Mouse (Mus musculus) intestine, embryonic 15.5 days (tissue): ENCODE data around the gene Duoxa2. TPM values are rescaled to one million over a fixed set of nuclear protein-coding genes. Genes with fewer than 3 reads are reported as not detected.

Source experiments
- ATAC-seq: fragments of 200-750 bp; cut with Nextera tagmentation; 2 replicates; pipeline ENCODE4 v1.8.0; 2017; ENCODE audit warnings: moderate TSS enrichment, moderate library complexity
- H3K27ac ChIP-seq: fragments of 300-500 bp; sonication (generic); 2 replicates; pipeline ENCODE4 v1.5.1; 2015; ENCODE audit warnings: mild to moderate bottlenecking, inconsistent platforms
- H3K27me3 ChIP-seq: fragments of 300-500 bp; sonication (generic); replicated peaks from 2 replicates; pipeline ENCODE4 v1.6.1; 2015; ENCODE audit warnings: inconsistent platforms
- H3K36me3 ChIP-seq: fragments of 300-500 bp; sonication (generic); 2 replicates; pipeline ENCODE4 v1.6.1; 2015; ENCODE audit warnings: inconsistent platforms
- H3K4me1 ChIP-seq: fragments of 300-500 bp; sonication (generic); replicated peaks from 2 replicates; pipeline ENCODE4 v1.6.1; 2015; ENCODE audit warnings: inconsistent platforms
- H3K4me2 ChIP-seq: fragments of 300-500 bp; sonication (generic); replicated peaks from 2 replicates; pipeline ENCODE4 v1.6.1; 2015; ENCODE audit warnings: mild to moderate bottlenecking, inconsistent platforms
- H3K4me3 ChIP-seq: fragments of 300-500 bp; sonication (generic); replicated peaks from 2 replicates; pipeline ENCODE4 v1.5.1; 2015; ENCODE audit warnings: inconsistent platforms
- H3K9ac ChIP-seq: fragments of 300-500 bp; sonication (generic); 2 replicates; pipeline ENCODE4 v1.6.1; 2015; ENCODE audit warnings: inconsistent platforms
- H3K9me3 ChIP-seq: fragments of 300-500 bp; sonication (generic); 2 replicates; pipeline ENCODE4 v1.6.1; 2016; ENCODE audit warnings: inconsistent platforms
- WGBS: fragments of 180-500 bp; shearing (Covaris S2); methylation state at CpG from one replicate; pipeline ENCODE4 v1.1.7; 2015; 5-methylcytosine and 5-hydroxymethylcytosine counted together
- polyA plus RNA-seq: library from polyadenylated mRNA; unstranded; fragments of >200 nt; fragmentation: Nextera tagmentation; extraction: Ambion mirVana; gene quantifications from 2 replicates; pipeline ENCODE4 v1.2.1, GENCODE M21; 2015

The Duoxa2 gene
- polyA plus RNA-seq, 1 experiment from 2014 or later: 0.14 TPM

DNA sequence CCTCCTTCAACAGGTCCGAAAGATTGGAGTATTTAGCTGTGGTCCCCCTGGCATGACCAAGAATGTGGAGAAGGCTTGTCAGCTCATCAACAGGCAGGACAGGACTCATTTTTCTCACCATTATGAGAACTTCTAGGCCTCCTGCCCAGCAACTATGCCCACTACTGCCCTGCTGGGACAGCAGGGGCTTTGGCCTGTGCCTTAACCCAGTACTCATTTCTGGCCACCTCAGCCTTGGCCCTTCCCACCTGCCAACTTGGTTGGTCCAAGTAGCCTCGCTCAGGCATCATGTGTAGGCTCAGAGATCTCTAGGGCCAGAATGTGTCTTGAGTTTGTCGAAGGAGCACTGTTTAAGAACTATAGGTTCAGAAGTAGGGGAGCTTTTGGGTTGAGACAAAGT, 48.6 kb downstream of the Duoxa2 start:
- Histone ChIP-seq H3K27me3 (no peaks in the 10 kb centered on the region), H3K4me3 (no peak overlapping the region), H3K27ac (no peak overlapping the region), H3K9me3 (no peaks in the 10 kb centered on the region), H3K36me3 (no peaks in the 10 kb centered on the region), H3K9ac (no peak overlapping the region), H3K4me2 (no peak overlapping the region), H3K4me1 (peaks cover 16% of the 10 kb centered on the region)
- 91% methylated on average over 3 of the region's 3 CpGs for WGBS
- no peak for ATAC-seq

DNA sequence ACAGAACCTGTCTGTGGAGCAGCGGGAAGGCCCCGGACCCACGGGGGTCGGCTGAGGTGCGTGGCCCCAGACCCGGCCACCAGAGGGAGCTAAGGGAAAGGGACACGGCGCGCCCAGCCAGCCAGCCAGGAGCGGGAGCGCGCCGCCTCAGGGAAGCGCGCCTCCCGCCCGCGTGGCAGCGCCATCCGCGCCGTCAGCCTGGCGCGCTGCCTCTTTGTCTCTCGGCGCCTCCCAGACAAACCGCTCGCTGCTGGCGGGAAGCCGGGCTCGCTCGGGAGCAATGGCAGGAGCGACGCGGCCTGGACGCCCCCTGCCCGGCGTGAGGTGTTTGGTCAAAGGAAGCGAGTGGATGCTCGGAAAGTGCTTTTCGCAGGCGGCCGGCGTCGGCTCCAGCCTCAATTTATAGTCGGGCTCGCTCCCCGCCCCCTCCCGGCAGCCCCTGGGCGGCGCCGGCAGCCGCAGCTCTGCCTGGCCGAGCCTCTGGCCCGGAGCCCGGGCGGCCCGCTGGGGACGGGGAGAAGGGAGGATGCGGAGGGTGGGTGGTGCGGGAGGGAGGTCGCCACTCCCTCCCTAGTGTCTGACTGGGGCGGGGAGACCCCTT, 49.9 kb downstream of the Duoxa2 start:
- ATAC-seq: peak; percentile 94
- WGBS: under 1% methylated on average over 60 of the region's 63 CpGs
- H3K9me3 ChIP-seq: no peaks in the 10 kb centered on the region
- H3K27me3 ChIP-seq: no peaks in the 10 kb centered on the region
- peak overlapping the region; percentile 87 for H3K4me2 ChIP-seq
- H3K4me1 ChIP-seq: peaks cover 16% of the 10 kb centered on the region
- peak overlapping the region; percentile 82 for H3K9ac ChIP-seq
- H3K4me3 ChIP-seq: peak overlapping the region; percentile 70
- peaks cover under 1% of the 10 kb centered on the region; the same call in 1 of the 2 replicates for H3K36me3 ChIP-seq
- peak overlapping the region; percentile 98 for H3K27ac ChIP-seq

- peaks cover 19% of the 10 kb centered on the region for H3K4me1 ChIP-seq
- peak overlapping the region; percentile 70 for H3K4me3 ChIP-seq
- peak overlapping the region; percentile 82 for H3K9ac ChIP-seq
- no peaks in the 10 kb centered on the region for H3K9me3 ChIP-seq
- ATAC-seq: peak; percentile 59
- H3K27me3 ChIP-seq: no peaks in the 10 kb centered on the region
- H3K4me2 ChIP-seq: peak overlapping the region; percentile 87
- 16% methylated on average over 14 of the region's 14 CpGs for WGBS
- H3K36me3 ChIP-seq: peaks cover 4% of the 10 kb centered on the region
- peak overlapping the region; percentile 98 for H3K27ac ChIP-seq
These were observed 50.6 kb downstream of the Duoxa2 start for GRCm38 (mm10) chr2:122349136-122349785.

- WGBS: 65% methylated on average over 5 of the region's 5 CpGs
- Histone ChIP-seq H3K4me2 (no peak overlapping the region), H3K9ac (no peak overlapping the region), H3K4me1 (peaks cover 19% of the 10 kb centered on the region), H3K9me3 (no peaks in the 10 kb centered on the region), H3K4me3 (no peak overlapping the region), H3K27ac (no peak overlapping the region), H3K36me3 (peaks cover 4% of the 10 kb centered on the region), H3K27me3 (no peaks in the 10 kb centered on the region)
- no peak for ATAC-seq
These were observed 52.6 kb downstream of the Duoxa2 start for GRCm38 (mm10) chr2:122351156-122351930.

DNA sequence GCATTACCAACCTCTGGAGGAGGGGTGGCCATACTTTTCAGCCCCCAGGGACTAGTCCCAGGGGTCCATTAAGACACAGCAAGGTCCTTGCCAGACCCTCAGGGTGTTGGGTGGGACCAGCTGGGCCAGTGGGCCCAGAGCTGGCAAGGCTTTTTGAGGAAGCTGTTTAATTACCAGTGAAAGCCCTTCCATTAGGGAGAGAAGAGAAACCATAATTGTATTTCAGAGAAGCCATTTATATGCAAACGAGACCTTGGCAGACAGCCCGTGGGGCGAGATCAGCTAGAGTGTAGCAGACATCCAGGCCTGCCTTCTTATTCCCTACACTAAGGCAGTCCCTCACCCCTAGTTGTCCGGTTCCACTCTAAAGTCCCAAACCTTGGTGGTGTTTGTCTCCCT, 53.2 kb downstream of the Duoxa2 start:
- Histone ChIP-seq H3K4me1 (peaks cover 19% of the 10 kb centered on the region), H3K9ac (no peak overlapping the region), H3K9me3 (no peaks in the 10 kb centered on the region), H3K27ac (no peak overlapping the region), H3K4me2 (no peak overlapping the region), H3K4me3 (no peak overlapping the region), H3K27me3 (no peaks in the 10 kb centered on the region), H3K36me3 (peaks cover 4% of the 10 kb centered on the region)
- 60% methylated on average over 4 of the region's 4 CpGs for WGBS
- ATAC-seq: no peak

Other genes with a start within 250 kb of the Duoxa2 start
- gene Spg11, start 180.5 kb upstream of the Duoxa2 start, polyA plus RNA-seq: 8.5 TPM in 2 replicates
- gene B2m, start 151.2 kb upstream of the Duoxa2 start, polyA plus RNA-seq: 367 and 406 TPM in 2 replicates
- gene Trim69, start 138.2 kb upstream of the Duoxa2 start, polyA plus RNA-seq: 0.09 TPM in 1 of 2 replicates, not detected in the other
- gene Patl2, start 112.7 kb upstream of the Duoxa2 start, polyA plus RNA-seq: not detected in 2 replicates
- not detected in 2 replicates for gene Terb2, start 112.6 kb upstream of the Duoxa2 start, polyA plus RNA-seq
- gene Sord, start 64.2 kb upstream of the Duoxa2 start, polyA plus RNA-seq: 68.1 and 68.6 TPM in 2 replicates
- gene Duox2, start 451 bp upstream of the Duoxa2 start, polyA plus RNA-seq: 0.08 TPM in 1 of 2 replicates, not detected in the other
- gene Duoxa1, start 14.8 kb downstream of the Duoxa2 start, polyA plus RNA-seq: not detected in 2 replicates
- gene Duox1, start 16.8 kb downstream of the Duoxa2 start, polyA plus RNA-seq: 0.03 and 0.08 TPM in 2 replicates
- 2.7 and 3.6 TPM in 2 replicates for gene Shf, start 70.3 kb downstream of the Duoxa2 start, polyA plus RNA-seq
- 63.2 and 66.0 TPM in 2 replicates for gene Slc28a2, start 127.6 kb downstream of the Duoxa2 start, polyA plus RNA-seq
- 0.36 and 0.40 TPM in 2 replicates for gene Gm14085, start 186.0 kb downstream of the Duoxa2 start, polyA plus RNA-seq